Mouse (Mus musculus): Measurements from ENCODE around the gene Atxn7l3.

Atxn7l3 gene

GRCm38 (mm10) chr11:102263211-102263610, 33.2 kb downstream of the Atxn7l3 start:
- DNase-seq (ENCODE audit: low spot score in 2 of 2), result no peak

GRCm38 (mm10) chr11:102258521-102258920, 37.9 kb downstream of the Atxn7l3 start:
- DNase-seq (ENCODE audit: low spot score in 2 of 2), result no peak

DNA sequence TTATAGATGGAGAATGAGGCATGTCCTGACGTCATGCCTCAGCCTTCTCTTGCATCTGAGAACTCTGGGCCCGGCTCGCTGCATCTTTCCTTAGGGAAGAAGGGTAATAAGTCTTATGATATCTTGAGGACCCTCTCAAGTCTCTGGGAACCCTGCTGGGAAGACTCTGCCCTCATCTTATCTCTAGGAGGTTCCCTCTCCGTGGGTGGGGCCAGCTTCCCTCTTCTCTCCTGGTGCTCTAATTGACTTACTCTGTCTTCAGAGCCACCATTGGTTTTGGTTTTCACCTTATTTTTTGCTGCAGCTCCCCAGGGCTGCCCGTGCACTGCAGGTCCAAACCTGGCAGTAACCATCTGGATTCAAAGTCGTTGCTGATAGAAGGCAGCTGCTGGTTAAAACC, 38.3 kb downstream of the Atxn7l3 start:
- no peak for DNase-seq (ENCODE audit: low spot score in 2 of 2)

- peak in 1 of 2 experiments; percentile 19 for DNase-seq (ENCODE audit: low spot score in 2 of 2)
Observed at GRCm38 (mm10) chr11:102257514-102257913, 38.9 kb downstream of the Atxn7l3 start.

GRCm38 (mm10) chr11:102249351-102250090, 46.9 kb downstream of the Atxn7l3 start:
- no peak for DNase-seq (ENCODE audit: low spot score in 2 of 2)

- DNase-seq (ENCODE audit: low spot score in 2 of 2), result peak; percentile 85 to 97
Observed at GRCm38 (mm10) chr11:102248630-102249230, 47.7 kb downstream of the Atxn7l3 start, which contains the start of gene BC030867. BC030867 (plus strand) TSS chr11:102248882.

DNA sequence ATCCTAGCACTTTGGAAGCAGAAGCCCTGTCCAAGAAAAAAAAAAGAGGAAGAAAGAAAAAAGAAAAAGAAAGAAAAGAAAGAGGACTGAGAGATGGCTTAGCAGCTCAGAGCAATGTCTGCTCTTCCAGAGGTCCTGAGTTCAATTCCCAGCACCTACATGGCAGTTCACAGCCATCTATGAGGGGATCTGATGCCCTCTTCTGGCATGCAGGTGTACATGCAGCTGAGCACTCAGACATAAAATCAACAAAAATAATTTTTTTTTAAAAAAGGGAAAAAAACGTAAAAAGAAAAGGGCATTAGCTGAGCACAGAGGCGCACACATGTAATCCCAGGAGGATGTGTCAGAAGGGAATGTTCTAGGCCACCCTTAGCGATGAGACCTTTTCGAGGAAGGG, 49.6 kb downstream of the Atxn7l3 start:
- DNase-seq (ENCODE audit: low spot score in 2 of 2), result no peak

DNA sequence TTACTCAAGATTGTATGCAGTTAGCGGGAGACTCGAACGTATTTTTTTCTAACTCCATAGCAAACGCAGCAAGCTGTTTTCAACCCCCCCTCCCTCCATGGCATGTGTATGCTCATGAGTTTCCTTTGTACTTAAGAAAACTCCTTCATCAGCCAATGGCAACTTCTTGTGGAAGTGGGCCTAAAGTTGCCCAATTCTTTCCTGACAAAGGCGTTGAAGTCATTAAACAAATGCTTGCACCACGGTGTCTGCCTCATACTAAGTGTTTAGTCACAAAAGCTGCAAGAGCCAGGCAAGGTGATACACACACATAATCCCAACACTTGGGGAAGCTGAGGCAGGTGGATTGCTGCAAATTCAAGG, 50.2 kb downstream of the Atxn7l3 start:
- no peak for DNase-seq (ENCODE audit: low spot score in 2 of 2)

- DNase-seq (ENCODE audit: low spot score in 2 of 2), result no peak
Observed at GRCm38 (mm10) chr11:102245581-102246272, 50.7 kb downstream of the Atxn7l3 start.

GRCm38 (mm10) chr11:102244926-102245449, 51.4 kb downstream of the Atxn7l3 start:
- no peak for DNase-seq (ENCODE audit: low spot score in 2 of 2)

DNA sequence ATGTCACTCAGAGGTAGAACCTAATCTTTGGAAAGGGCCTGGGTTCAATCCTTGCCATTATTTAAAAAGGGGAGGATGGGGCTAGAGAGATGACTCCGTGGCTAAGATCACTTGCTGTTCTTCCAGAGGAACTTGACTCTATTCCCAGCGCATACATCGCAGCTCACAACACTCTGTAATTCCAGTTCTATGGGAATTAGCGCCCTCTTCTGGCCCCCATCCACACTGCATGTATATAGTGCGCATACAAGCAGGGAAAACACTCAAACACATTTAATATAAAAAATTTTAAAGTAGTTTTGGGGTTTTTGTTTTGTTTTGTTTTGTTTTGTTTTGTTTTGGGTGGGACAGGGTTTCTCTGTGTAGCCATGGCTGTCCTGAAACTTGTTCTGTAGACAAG, 54.6 kb downstream of the Atxn7l3 start:
- DNase-seq (ENCODE audit: low spot score in 2 of 2), result no peak

DNA sequence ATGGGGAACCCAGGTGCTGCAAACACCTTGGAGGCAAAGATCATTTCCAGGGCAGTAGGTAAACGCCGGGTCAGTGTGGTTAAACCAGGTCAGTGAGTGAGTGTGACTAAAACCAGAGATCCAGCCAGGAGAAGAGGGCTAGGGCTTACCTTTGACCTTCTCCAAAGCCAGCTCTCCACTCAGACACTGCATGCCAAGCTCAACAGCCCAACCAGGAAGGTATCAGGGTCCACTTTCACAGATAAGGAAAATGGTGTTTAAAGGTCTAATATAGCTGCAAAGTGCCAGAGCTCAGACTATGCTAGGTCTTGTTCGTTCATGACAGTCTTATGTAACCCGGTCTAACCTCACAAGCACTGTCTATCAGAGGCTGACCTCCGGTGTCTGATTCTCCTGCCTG, 55.2 kb downstream of the Atxn7l3 start:
- DNase-seq (ENCODE audit: low spot score in 2 of 2), result no peak

DNA sequence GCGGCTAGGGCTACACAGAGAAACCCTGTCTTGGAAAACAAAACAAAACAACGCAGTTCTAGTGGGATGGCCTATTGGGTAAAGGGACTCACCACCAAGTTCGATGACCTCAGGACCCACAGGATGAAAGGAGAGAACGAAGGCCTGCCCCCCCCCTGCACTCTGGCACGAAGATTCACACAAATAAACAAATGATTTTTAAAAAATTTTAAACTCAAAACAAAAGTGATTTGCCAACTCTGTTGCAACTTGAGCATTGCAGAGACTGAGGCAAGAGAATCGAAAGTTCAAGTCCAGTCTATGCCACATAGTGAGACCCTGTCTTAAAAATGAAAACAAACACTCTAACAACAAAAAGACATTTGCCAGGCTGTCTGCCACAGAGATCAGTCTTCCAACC, 55.8 kb downstream of the Atxn7l3 start:
- DNase-seq (ENCODE audit: low spot score in 2 of 2), result no peak
